Mouse (Mus musculus) NIH3T3 (cell line): Measurements from ENCODE around the gene Aplf.
"Not testable (repeated sequence)": the region's sequence is repeated elsewhere in the genome, so short reads cannot be mapped to it uniquely, and the experiment has no call there.

Experiments used
- DNase-seq: peaks from one replicate; pipeline ENCODE4 v3.0.0-alpha.2; 2012; ENCODE audit warnings: low read depth

Aplf gene

DNA sequence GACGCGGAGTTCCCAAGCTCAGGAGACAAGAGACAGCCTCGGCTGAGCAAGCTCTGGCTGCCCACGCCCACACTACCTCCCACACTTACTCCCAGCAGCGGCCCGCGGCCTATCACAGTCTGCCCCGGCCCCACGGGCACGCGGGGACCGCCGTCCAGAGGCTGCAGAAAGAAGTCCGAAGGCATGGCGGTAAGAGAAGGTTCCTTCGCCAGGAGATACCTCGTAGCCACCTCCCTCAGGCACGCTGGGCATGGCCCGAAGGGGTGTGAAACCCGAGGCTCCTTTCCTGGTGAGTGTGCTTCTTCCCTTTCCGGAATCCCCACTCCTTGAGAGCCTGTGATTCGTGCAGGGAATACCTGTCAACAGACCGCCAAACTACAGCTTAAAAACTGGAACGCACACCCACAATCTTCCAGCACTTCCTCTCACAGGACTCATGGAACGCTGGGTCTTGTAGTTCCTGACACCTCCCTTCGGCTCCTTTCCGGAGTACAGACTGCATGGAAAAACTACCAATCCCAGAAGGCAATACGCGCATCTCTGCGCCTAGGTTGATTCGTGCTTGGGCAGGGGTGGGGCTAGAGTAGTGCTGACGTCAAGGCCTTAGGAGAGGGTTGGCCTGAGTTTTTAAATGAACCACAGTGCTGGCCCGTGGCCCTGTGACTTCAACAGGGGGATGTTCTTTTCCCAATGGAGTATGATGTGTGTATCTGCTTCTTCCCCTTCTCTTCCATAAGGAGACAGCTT is at the start of gene Aplf:
Gene Aplf, minus strand, starts transcription at position 423 of the 747 bp plus-strand sequence.
- DNase-seq = peak; percentile 99

DNA sequence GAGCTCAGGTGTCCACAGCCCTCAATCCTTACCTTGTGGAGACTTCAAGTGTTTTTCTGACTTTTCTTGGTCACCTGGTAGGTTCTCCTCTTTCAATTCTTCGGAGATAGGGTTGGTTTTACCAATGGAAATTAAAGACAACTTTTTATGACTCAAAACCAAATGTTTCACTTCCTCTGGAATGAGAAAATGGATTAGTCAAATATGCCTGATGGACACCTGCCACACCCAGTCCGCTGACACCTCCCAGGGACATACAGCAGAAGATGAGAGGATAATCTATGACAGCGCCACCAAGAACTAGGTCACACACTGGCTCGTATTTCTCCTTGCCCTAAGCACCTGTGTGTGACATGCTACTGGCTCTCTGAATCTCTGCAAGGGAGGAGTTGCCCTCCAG is 42.1 kb upstream of the Aplf start:
- DNase-seq = no peak

DNA sequence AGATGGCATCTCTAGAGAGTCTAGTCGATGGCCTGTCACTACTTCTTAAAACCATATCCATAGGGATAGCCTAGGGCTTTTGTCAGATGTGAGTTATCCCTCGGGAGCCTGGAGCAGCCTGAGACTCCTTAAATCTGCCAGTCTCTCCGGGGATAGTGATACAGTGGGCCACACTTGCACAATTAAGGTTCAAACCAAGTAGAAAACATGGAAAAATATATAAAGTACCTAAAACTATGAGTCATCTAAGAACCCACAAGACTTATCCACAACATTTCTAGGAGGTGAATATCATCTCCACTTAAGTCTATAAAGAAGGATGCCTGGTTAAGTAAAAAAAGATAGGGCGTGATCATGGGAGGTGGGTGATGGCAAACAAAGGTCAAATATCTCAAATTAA is 40.3 kb upstream of the Aplf start:
- DNase-seq = no peak

DNA sequence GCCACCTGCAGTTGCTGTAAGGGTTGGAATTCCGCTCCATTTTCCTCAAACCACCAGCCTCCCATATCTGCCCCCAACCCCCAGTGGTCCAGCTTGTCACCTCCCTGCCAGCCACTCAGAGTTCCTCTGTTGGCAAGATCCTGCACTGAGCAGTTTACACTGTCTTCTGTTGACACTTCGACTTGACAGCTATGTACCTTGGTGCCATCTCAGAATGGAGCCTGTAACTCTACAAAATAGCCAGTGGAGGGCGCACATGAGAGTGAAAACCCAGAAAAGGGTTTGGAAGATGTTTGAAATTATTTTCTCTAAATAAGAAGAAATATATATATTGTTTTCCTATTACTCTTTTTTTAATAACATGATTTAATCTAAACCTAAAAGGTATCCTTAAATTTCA is 34.3 kb upstream of the Aplf start:
- peak; percentile 54 for DNase-seq

DNA sequence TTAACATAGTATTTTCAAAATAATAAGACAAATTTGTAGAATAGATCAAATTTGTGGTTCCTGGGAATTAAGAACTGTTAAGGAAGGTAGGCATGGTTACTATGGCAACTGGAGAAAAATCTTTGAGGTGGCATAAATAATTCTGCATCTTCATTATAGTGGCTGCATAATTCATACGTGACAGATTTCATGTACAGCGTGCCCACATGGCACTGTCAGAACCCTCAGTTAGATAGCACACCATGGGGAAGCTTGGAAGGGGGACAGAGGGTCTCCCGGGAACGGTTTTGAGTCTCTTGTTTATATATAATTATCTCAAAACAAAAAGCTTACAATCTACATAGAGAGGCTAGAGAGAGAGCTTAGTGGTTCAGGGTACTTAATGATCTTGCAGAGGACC is 24.6 kb upstream of the Aplf start:
- no peak for DNase-seq

DNA sequence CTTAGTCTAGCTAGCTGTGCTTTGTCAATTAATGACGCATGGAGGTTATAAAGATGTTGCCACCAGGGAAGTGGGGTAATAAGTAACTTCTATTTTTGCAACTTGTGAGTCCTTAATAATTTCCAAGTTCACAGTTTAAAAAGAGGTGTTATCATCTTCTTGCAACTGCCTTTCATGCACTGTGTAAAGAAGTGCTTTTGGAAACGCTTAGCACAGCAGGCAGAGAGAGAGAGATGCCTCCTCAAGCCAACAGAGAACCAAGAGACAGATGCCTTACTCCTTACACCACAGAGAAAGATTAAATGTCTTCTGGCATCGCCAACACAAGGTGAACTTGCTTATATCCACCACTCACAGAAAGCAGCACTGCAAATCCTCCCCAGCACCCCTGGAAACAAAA is 24.0 kb upstream of the Aplf start:
- DNase-seq = no peak

DNA sequence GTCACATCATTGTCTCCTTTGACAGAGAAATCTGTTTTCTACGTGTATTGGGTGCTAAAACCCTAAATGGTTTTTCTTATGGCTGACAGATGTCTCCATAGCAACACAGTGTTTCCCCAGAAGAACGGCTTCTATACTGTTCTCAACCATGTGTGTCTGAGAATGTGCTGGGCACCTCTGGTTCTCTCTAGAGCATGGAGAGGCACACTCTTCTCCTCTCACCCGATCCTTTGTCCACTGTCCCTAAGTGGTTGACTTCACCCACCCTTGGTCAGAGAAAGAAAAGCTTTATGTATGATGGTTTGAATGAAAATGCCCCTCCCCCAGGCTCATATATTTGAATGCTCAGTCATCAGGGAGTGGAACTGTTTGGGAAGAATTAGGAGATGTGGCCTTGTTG is 8.4 kb upstream of the Aplf start:
- DNase-seq = no peak

DNA sequence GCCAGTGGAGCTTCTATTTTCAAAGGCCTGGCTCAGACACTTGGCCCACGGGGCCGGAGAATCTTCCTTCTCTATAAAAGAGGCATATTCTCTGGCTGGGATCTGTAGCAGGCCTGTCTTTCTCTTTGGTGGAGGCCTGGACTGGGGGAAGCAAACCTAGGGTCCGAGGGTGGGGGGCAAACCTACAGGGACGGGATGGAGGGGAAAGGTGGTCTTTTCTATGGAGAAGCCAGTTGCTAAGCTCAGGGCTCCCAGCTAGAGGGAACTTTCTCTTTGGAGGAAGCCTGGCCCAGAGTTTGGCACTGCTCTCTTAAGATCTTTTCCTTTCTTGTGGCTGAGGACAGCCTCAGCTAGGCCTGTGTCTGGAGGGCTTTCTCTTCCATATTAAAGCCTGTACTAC is 668 bp upstream of the Aplf start:
- peak; percentile 52 for DNase-seq

DNA sequence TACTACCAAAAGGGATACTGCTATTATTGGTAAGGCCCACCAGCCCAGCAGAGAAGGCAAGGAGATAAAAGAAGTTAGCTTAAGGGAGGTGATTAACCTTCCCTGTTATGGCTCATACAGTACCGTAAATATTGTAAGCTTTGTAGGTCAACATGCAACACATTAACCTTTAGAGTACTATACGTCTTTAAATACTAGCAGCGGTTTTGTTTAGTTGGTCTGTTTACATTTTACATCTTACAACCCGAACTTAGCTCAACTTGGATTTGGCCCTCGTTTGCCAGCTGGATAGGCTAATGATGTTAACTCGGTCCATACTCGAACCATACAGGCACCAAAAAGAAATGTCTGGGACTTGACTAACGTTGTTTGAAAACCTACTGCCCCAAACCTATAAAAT is 640 bp downstream of the Aplf start:
- DNase-seq = no peak

DNA sequence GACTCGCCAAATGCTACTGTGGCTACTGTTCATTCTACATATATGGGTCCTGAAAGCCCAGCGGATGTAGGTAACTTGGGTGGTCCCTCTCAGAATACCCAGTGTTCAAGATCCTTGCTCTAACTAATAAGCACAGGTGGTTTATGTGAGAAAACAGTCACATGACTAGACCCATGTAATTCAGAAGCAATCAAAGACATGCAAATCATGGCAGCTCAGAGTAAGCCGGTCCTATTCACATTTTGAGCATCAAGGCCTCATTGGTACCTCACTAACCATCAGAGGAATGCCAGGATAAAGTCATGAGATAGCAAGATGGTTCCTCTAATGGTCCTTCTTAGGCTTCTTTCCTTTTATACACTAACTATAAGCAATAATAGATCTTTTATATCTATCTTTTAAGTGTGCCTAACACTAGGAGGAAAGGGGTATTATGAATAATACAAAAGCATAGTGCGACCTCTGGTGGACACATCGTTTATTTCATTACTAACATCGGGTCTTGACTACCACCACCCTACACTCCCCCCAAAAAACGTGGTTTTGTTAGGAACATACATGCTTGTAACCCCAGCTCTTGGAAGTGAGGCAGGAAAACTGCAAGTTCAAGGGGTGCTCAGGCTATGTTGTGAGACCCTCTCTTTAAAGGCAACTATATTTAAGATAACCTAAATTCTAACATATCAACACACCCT is 2.0 kb downstream of the Aplf start:
- peak; percentile 91 for DNase-seq

DNA sequence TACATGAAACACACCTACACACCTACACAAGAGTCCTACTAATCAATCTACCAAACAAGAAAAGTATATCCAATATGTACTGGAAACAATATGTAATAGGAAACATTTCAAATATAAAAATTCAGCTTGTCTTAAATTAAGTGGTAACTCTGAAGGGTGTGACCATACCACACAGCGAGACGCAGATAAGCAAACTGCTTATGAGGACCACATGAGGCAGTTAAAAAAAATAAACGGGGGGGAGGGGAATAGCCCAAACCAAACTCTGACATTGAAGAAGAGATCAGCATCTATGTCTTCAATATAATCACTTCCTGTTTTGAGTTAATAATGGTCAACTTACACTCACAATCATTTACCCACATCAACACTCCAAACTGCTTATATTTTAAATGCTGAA is 3.3 kb downstream of the Aplf start:
- DNase-seq = no peak

DNA sequence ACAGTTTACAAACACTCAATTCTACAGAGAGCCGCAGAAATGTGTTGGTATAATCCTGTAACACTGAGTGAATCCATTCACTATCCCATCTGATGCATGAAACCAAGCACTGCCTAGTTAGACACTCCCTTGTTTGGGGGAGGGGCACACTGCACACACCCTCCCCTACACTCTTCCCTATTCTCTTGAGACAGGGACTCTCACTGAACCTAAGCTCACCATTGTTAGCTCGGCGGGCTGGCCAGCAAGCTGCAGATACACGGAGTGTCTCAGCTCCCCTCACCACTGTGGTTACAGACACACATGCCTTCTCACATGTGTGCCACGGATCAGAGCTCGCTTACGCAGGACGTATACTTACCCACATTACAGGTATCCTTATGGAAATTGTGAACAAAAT is 4.2 kb downstream of the Aplf start:
- no peak for DNase-seq

DNA sequence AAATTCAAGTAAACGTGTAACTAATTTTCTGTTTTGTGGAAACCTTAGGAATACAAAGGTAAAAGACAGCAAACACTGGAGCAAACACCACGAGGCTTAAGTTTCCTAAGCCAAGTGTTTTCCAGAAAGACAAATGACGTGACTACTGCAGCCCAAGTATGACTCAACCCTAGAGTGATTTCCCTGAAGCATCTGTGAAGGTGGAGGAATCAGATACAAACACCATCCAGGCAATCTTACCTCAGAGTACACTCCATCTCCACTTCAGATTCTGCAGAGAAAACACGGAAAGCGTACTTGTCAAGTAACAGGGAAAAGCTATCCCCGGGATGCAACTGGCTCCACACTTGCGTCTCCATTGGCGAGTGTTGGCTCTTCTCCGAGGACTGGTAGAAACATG is 8.5 kb downstream of the Aplf start:
- DNase-seq = no peak

DNA sequence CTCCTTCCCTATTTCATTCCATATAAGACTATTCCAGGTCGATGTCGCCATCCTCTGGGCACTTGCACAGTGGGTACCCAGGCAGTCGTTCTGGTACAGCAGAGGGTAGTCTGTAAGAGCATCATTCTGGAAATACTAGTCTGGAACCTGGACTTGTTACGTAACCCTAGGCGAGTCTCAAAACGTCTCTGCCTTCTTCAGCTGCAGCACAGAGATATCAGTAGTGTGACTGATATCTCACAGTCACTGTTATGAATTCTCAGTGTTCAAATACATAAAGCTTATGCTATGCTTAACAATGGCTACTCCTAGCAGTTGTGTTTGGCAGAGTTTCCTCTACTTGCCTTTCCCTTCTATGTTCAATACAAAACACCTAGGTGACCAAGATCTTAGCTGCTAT is 9.8 kb downstream of the Aplf start:
- peak; percentile 25 for DNase-seq

DNA sequence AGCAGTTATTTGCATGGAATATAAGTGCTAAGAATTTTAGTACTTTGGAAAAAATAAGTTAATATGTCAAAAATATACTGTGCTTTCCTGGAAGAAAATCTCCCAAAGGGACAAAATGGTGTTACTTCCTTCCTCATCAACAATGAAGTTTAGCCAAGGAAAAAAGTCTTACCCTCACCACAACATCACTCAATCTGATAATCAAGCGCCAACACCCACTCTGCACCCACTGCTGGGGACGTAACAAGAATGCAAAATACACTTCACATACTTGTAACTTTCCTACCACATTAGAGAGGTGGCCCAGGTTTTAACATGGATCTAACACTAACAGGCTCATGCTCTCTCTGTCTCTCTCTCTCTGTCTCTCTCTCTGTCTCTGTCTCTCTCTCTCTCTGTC is 10.3 kb downstream of the Aplf start:
- no peak for DNase-seq

DNA sequence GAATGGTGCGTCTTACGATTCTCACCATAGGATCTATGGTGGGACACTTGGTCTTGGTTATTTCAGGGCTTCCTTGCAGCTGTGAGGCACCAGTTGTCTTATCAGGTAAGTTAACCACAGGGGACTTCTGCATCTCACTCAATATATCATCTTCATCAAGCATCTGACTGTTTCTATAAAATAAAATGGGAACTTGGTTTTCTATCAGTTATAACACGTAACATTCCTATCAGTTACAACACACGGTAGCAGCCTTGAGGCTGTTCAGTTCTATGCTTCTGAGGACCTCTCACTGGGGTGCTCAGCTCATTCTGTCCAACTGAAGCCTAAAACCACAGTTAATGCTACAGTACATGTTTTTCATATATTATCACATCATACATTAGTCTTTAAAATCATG is 13.2 kb downstream of the Aplf start:
- no peak for DNase-seq

DNA sequence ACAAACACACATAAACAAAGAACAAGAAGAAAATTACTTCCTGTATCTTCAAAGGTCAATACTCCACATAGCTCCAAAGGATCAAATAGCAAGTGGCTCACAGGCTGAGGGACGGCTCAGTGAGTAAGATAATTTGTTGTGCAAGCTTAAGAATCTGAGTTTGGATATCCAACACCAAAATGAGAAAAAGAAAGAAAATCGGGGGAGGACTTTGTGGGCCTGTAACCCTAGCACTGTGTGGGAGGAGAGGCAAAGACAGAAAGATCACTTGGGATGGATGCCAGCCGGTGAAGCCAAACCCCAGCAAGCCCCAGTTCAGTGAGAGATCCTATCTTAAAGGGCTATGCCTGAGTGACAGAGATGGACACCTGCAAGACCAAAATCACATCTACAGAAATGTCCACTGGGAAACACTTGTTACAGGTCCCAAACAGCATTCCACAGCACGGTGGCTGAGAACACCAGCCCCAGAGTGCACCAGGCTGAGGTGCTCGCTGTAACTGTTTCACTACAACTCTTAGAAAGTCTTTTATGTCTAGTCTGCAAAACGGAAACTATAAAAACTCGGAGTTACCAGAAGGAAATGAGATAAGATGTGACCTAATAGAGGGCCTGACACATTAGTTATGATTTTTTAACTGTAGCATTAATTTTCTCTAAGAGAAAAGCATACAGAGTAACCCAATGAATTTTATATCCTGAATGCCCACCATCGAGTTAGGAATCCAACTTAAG is 17.9 kb downstream of the Aplf start:
- DNase-seq = peak; percentile 53

DNA sequence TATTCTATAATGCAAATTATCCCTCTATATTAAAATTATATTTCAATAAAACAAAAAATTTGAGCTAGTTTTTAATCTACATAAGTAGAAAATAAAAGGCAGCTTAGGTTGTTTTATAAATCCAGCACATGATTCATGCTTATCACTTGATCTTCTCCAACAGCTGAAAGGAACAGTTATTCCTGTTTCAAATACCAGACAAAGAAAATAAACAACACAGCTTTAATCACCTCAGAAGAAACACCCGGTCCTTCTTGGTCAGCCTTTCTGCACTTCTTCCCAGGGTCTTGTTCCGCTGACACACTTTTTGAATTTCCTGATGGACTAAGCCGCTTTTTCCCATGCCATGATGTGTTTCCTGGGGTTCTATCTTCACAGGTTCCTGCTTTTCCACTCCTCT is 18.5 kb downstream of the Aplf start:
- DNase-seq = no peak

DNA sequence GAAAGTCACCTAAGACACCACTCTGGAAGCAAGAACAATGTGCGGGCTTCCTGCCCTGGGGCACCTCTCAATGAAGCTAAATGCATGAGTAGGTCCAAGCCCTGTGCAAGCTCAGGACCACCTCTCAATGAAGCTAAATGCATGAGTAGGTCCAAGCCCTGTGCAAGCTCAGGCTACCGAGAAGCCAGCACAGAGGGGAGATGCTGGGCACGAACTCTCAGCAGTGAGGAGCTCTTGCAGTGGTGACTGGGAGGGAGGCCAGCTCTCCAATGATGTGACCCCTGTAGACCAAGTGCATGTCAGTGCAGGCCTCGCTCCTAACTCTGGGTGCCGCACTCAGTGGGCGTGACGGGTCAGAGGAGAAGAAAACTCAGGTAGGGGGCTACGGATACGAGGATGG is 19.3 kb downstream of the Aplf start:
- no peak for DNase-seq

DNA sequence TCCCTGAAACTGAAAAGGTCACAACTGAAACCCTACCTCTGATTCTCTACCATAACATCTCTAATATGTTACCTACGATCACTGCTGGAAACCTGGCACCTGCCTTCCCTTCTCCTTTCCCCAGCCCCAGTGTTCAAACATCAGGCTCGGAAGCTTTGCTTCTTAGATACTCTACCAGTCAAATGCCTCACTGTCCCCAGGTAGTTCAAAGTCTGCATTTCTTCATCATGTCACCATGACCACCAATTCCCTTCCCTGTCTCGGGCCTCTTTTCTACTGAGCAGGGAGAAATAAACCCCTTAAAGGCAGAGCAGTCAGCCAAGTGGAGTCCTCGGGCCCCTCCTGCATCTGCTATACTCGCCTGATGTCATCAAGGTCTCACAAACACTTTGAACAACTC is 20.2 kb downstream of the Aplf start:
- no peak for DNase-seq

DNA sequence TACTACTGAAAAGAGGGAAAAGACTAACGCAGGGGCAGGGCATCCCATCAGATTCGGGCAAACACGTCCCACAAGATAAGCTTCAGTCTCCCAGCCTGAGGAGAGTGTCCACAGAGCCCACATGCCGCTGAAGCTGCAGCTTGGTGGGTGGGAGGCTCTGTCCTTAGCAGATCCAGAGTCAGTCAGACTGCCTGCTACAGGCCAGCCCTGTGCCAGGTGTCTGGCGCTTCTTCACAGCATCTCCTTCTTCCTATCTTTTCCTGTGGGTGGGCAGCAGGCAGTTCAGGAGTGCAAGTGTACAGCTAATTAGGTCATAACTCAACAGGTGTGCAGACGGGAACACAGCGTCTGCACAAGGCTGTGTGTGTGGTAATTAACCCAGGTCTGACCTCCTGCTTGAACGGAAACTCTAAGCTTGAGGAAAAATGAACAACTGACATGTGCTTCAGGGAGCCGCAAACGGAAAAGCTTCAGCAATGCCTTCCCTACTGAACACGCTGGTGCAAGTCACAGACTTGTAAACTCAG is 33.8 kb downstream of the Aplf start:
- DNase-seq = no peak

DNA sequence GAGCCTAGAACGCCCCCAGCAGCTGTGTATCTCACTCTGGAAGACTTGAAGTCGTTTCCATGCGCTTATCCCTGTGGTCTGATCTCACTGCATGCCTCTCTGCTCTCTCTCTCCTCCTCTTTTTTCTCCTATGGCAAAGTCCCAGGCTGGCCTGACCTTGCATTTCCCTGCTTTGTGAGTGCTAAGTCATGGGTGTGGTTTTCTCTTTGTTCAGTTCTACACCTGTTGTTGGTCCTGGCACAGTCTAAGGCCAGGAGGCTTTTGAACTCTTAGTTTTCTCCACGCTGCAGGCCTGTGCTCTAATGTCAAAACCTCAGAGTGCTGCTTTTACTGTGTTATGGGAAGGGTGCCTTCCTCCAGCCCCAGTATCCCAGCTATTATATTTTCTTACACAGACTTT is 39.8 kb downstream of the Aplf start:
- DNase-seq = no peak

DNA sequence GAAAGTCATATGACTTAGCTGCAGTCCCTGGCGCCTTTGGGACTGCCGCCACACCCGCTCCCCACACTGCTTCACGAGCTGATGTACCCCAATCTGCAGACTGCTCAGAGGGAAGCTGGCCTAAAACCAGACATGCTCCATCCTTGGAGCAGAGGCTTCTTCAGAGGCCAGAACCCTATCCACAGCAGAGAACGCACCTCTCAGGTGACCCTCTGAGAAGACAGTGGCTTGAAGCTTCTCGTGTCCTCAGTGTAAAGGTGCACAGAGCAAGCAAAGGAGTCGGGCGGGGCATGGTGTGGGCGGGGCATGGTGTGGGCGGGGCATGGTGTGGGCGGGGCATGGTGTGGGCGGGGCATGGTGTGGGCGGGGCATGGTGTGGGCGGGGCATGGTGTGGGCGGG is 43.1 kb downstream of the Aplf start:
- DNase-seq = not testable (repeated sequence)
